Mouse (Mus musculus) spleen, postnatal 10 days (tissue): ENCODE measurements around the gene Kndc1.

Source experiments
- DNase-seq, 2 experiments: peaks; one replicate each; pipeline ENCODE4 v3.0.0; 2021 to 2022; ENCODE audit warnings: low spot score in 2 of 2

Kndc1 gene

DNA sequence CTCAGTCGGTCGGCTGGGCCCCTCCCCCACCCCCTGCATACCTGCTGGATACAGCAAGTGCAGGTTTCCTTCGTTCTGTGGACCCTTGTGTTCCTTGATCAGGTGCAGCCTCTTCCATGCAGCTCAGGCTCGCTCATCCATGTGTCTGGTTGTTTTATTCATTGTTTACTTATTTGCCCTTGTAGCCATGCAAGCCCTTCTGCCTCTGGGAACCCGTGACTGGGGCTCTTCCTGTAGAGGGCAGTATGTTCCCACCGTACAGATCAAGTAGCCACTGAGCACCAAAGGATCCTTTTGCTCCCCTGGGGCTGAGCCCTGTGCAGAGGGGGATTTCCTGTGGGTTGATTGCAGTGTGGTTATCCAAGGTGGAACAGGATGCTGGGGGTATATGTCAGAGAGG lies 11.2 kb downstream of the Kndc1 start:
- DNase-seq, result no peak

DNA sequence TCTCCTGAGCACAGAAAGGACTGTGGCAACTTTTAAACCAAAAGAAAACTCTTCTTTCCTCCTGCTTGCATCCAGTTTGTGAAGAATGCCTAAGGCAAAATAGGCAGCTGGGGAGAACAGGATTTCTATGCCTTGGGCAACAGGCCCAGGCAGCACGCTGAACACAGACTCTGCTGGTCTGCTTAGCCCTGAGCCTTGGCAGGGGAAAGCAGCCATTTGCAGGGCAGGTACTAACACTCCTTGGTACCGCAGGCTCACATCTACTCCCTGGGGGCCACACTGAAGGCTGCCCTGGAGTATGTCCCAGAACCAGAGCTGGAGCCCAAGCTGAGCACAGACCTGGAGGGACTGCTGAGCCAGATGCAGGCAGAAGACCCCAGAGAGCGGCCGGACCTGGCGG lies 13.7 kb downstream of the Kndc1 start:
- no peak for DNase-seq

DNA sequence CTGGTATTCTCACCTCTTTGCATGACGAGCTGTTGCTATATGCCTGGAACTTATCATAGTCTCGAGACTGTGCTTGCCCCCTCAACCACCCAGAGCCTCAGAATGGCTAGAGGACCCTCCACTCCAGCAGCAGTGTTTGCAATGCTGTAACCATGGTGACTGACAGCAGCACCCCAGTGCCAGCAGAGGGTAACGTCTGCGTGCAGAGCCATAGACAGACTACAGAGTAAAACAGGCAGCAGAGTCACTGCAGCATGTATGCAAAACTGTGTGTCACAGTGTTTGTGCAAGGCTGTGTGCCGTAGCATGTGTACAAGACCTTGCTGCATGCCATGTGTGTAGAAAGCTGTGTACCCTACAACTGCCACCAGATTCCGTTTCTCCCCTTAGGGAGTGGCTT lies 15.0 kb downstream of the Kndc1 start:
- no peak for DNase-seq

DNA sequence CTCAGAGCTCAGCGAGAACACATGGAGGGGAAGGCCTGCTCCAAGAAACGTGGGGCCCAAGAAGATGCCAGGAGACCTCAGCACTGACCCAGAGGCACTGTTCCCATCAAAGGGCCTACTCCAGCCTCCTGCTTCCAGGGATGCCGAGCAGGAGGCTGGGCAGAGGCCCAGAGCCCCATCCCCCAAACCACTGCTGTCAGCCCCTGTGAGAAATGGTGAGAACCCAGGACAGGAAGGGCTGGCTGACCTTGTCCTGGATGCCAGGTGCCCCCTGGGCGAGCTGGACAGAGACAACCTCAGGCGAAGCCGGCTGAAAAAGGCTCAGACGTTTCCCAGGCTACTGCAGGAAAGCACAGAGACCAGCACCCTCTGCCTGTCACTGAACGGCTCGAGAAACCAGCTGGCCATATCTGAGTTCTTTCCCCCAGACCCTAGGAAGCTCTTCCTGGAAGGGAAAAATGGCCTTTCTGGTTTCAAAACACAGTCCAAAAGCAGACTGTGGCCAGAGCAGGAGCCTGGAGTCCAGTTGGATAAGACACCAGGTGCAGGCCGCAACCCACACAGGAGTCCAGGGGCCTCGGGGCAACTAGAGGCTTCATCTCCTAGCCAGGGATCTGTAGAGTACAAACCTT lies 15.8 kb downstream of the Kndc1 start:
- DNase-seq, result no peak

DNA sequence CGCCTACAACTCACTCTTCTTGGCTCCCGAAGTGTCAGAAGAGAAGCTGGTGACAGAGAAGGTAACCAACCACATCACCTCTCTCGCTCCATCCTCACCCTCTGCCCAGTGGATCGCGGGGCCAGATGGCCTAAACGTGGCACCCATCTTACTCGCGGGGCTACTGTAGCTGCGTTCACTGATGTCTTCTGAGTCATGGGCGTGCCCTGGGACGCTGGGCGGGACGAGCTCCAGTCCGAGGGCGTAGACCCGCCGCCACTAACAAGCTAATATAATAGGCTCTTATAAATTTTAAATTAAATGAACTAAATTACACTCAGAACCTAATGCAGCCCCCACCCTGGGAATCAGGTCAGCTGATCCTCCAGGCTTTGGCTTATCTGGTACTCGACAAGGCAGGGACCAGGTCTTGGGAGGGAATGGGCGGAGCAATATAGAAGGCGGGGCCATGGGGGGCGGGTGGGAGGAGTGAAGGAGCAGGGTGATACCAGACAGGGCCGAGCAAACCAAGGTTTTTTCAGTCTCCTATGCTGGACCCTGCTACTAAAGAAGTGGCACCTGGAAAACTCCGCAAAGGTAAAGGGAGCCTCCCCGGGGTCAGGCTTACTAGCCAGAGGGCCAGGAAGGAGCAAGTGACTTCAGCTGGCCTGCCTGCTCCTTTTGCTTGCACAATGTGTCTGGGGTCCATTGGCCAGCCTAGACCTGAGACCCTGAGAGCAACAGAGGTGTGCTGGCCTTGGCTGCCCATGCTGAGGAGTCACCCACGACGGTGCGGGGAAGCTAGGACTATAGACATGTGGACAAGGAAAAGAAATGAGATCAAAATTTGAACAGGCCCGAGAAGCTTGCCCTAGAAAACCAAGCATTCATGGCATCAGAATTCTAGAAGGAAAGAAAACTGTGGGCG lies 19.9 kb downstream of the Kndc1 start:
- DNase-seq, result no peak

DNA sequence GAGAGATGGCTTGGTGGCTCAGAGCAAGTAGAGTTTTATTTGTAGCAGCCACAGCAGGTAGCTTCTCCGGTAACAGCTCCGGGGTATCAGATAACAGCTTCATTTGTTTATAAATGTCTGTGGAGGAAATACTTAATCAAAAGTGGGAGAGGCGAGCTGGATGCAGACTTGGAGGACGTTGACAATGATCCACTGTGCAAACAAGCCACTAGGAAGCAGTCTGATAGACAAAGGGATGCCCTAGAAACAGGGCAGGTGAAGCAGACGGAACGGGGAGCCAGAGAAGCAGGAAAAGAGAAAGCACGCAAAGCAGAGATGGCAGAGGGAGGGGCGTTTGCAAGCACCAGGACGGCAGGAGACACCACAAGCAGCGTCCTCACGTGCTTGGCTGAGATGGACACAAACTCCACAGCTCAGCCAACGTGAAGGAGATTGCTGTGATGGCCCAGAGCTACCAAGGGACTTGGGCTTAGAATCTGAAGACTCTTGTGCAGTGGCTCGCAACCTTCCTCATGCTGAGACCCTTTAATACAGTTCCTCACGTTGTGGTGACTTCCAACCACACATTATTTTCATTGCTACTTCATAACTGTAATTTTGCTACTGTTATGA lies 21.3 kb downstream of the Kndc1 start:
- no peak for DNase-seq

DNA sequence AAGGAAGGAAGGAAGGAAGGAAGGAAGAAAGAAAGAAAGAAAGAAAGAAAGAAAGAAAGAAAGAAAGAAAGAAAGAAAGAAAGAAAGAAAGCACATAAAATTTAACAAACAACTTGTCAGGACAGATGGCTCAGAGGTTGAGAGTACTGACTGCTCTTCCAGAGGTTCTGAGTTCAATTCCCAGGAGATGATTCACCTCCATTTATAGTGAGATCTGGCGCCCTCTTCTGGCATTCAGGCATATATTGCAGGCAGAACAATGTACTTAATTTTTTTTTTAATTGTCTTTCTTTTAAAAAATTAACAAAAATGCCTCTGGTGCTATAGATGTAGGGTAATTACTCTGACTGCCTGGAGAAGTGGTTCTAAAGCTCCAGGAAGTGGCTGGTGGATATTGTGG lies 21.8 kb downstream of the Kndc1 start:
- DNase-seq, result no peak

DNA sequence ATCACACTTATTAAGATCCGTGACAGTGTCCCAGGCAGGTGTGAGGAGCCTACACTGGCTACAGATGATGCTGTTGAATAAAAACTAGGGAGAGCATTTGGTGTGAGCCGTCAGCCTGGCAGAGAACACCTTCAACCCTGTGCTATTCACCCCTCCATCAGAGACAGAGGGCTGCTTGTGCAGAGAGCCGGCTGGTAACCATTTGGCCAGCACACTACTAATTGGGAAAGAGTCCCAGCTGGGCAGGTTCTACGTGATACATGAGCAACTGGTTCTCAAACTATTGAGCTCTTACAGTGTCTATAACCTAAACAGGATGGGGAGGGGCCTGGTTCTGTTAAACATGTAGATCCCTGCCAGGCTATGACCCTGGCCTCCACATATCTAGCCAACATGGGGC lies 23.8 kb downstream of the Kndc1 start:
- no peak for DNase-seq

DNA sequence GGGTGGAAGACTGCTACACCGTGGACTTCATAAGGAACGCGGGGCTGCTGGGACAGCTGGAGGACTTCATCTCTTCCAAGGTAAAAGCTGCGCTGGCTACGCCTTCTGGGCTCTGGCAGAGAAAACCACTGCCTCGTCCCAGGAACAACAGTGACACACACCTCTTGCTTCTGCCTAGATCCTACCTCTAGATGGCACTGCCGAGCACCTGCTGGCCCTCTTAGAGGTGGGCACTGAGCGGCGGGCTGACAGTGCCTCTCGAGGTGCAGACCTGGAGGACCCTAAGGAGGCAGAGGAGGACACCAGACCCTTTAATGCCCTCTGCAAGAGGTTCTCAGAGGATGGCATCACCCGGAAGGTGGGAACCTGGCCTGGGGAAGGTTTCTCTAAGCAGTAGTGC lies 36.2 kb downstream of the Kndc1 start:
- peak; percentile 22 to 53 for DNase-seq

DNA sequence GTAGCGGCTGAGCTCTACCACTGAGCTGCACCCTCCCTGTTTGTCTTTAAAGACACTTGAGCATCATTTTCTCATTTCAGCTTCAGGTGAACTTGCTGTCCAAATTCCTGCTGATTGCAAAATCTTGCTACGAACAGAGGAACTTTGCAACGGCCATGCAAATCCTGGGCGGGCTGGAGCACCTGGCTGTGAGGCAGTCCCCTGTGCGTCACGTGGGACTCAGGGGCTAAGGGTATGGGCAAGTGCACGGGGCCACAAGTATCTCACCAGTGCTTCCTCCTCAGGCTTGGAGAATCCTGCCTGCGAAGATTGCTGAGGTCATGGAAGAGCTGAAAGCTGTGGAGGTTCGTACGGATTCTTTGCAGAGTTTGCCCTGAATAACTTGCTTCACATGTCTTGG lies 42.2 kb downstream of the Kndc1 start:
- no peak for DNase-seq

DNA sequence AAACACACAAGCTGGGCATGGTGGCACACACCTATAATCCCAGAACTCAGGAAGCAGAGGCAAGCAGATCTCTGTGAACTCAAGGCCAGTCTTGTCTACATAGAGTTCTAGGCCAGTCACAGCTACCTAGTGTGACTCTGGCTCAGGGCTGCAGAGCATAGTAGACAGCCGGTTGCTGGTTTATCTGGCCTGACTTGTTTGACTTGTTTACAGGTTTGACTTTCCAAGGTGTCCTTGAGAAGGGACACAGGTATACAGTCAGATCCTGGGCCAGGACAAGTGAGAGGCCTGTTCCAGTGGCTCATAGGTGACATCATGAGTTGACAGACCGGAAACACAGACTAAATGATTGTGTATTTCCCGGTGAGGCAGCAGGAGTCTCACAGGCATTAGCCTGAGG lies 42.6 kb downstream of the Kndc1 start:
- no peak for DNase-seq

DNA sequence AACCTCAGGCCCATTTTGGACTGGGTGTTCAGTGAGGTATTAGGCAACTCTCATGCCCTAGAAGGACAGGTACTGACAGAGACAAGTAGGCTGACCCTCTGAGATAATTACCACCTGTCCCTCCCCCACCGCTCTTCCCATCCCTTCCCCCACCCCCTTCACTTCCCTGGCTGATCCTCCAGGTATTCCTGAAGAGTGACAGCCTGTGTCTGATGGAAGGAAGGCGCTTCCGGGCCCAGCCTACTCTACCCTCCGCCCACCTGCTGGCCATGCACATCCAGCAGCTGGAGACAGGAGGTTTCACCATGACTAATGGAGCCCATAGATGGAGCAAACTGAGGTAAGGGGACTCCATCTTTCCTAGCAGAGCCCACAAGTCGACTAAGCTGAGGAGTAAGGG lies 43.3 kb downstream of the Kndc1 start:
- DNase-seq, result no peak

DNA sequence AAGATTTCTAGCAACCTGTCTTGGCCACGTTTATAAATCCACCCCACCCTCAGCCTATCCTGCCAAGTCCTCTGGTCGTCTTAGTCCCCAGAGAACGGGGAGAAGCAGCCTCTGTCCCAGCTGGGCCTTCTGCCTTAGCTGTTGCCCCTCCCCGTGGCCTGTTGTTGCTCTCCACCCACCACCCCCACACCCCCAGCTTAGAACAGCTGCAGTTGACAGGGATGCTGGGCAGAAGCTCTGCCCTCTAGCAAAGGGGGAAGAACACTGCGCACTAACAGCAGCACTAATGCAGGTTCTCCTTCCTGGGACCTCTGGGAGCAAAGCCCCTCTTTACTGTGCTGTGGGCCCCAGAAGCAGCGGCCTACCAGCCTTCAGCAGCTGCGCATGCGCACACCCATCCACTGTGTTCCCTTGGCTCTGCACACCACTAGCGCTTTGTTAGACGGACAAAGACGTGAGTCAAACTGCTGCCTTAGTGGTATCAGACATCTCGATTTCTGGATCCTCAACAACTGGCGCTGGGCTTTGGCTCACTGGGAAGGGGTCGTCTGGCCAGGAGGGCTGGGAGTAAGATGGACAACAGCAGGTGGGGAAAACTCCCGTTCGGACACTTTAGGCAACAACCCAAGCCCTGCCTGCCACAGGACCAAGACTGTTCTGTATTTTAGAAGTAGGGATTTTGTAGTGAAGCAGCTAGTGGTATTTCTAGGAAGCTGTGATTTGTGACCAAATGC lies 46.1 kb downstream of the Kndc1 start:
- no peak for DNase-seq

DNA sequence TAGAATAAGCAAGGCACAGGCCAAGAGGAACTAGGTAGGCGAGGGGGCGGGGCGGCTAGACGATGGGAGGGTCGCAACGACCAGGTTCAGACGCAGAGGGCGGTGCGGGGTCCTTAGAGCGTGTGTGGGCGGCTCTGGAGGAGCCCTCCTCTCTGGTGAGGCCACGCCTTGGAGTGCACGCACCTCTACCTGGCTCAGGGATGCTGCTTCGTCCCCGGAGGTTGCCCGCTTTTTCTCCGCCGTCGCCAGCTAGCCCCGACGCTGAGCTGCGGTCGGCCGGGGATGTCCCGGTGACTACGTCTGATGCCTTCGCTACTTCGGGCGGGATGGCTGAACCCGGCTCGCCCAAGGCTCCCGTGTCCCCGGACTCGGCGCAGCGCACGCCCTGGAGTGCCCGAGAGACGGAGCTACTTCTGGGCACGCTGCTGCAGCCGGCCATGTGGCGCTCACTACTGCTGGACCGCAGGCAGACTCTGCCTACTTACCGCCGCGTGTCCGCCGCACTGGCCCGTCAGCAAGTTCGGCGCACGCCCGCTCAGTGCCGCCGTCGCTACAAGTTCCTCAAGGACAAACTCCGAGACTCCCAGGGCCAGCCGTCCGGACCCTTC lies 49.3 kb downstream of the Kndc1 start, which contains the start of gene Utf1:
Gene Utf1, plus strand, starts transcription at position 116 of the 608 bp plus-strand sequence.
- DNase-seq, result peak in 1 of 2 experiments; percentile 22

DNA sequence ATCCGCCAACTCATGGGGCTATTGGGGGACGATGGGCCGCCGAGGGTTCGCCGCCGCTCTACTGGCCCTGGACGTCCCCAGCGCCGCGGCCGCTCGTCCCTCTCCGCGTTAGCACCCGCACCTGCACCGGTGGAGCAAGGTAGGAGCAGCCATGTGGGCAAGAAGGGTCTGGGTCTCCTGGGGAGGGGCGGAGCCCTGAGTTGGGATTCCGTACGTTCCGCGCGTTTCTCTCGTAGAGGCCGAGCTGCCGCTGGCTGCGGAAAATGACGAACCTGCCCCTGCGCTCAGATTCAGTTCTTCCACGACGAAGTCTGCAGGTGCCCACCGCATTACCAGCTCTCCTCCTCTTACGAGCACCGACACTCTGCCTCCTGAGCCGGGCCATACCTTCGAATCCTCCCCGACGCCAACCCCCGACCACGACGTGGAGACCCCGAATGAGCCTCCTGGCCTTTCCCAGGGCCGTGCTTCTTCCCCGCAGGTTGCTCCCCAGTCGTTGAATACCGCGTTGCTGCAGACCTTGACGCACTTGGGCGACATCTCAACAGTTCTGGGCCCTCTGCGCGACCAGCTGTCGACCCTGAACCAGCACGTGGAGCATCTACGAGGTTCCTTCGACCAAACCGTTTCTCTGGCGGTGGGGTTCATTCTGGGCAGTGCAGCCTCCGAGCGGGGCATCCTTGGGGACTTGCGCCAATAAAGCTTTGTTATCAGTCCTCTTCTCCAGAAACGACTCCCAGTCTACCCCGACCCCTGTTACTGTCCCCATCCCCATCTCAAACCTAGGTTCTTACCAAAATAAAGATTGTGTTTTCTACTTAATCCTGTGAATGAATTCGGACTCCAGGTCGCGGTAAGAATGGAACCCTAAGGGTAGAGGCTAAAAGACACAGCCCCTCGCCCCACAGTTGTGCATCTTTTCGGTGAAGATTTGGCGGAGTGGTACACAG lies 50.1 kb downstream of the Kndc1 start:
- no peak for DNase-seq

DNA sequence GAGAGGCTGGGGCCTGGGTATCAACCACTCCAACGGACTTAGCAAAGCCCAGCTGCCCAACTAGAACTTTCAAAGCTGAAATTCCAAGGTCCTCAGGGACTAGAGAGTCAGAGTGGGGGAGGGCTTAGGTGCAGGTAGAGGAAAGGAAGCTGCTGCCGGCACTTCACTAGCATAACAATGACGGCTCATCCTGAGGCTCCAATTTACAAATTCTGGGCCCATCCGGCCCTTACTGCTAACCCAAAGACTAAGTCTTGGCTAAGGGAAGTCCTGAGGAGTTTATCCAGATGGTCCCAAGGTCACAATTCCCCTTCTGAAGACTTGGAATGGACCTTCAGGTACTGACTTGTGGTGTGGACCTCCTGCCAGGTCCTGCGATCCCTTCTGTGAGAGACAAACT lies 51.0 kb downstream of the Kndc1 start:
- DNase-seq, result no peak

DNA sequence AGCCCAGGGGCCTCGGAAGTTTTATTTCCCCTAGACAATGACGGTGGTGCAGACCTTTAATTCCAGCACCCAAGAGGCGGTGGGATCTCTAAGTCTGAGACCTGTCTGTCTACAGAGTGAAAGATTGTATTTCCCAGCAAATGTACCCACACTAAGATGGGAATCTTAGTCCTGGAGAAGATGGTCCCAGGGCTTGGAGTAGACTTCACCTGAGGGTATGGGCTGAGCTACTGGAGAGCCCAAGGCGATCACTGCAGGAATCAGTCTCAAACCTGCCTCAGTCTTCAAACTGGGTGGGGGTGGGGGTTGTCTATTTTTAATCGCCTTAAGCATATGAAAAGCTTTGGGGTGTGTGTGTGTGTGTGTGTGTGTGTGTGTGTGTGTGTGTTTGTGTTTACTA lies 51.5 kb downstream of the Kndc1 start:
- no peak for DNase-seq

DNA sequence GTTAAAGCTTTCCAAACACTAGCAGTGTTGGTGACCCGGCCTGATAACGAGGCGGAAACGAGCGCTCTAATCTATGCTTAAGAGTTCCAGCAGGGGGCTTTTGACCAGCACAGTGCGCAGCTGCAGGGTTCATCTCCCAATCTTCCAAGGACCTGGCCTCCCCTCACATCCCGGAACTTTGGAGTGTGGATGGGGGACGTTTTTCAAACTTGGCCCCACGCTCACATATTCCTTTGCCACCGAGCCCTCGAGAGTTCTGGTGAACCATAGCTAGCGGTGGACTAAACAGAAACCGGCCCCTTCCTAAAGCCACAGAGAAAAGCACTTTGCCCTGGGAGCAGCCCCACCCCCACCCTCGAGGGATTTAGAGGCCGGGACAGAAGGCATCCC lies 55.4 kb downstream of the Kndc1 start:
- DNase-seq, result peak in 1 of 2 experiments; percentile 47

DNA sequence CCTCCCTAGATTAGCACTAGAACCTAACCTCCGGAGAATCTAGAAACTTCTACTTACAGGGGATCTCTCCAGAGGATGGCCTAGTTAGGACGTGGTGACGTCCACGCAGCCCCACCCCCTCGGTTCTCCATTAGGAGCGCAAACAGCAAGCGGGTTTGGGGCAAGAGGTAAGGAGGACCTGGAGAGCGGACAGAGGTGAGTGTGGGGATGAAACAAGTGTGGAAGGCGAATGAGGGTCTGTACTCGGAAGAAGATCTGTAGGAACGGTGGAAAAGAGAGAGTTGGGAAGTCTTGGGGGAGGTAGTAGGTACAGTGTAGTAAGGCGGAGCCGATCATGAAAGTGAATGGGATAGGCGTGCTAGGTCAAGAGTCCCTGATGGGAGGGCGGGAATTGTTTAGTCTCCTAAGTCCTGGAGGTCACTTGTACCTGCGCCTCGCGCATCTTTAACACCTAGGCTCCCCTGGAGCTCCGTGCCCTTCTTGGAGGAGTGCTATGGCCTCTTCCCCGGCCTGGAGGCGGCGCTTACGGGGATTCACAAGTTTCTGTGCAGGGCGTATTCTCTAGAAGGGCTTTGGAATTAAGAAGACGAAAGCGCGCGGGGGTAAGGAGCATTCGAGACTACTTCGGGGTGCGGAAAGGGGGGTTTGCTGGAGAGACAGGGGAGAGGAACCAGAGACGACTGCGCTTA lies 55.9 kb downstream of the Kndc1 start:
- DNase-seq, result peak in 1 of 2 experiments; percentile 55

DNA sequence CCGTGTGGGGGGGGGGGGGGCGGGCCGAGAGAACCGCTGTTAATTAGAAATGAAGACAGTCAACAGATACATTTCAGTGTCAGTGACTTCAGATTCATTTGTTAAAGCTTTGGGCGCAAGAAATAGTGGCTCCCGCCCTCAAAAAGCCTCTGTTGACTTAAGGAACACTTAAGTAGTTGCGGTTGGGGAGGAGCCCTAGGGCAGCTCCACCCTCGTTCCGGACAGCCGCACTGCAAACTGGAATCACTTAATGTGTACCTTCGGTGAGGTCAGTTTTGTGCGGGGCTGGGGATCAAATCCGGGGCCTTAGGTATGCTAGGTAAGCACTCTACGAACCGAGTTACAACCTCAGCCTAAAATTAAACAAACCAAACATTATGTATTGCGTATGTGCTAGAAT lies 56.6 kb downstream of the Kndc1 start:
- no peak for DNase-seq
